Mouse (Mus musculus): ENCODE results near the gene Stx12. TPM values are rescaled to one million over a fixed set of nuclear protein-coding genes. Genes with fewer than 3 reads are reported as not detected.
"Not testable (repeated sequence)": the region's sequence is repeated elsewhere in the genome, so short reads cannot be mapped to it uniquely, and the experiment has no call there.

The Stx12 gene
- polyA plus RNA-seq (2016; fragmentation: Nextera tagmentation; extraction: Ambion mirVana) = 64.4 and 74.5 TPM in 2 replicates

GRCm38 (mm10) chr4:132884064-132884843 is at the start of gene Stx12:
Gene Stx12, minus strand, starts transcription at chr4:132884509.
- peaks cover 26% of the 10 kb centered on the region for H3K4me1 ChIP-seq (replicated peaks)
- H3K27me3 ChIP-seq (ENCODE audit: insufficient read depth, poor library complexity, severe bottlenecking) = no peaks in the 10 kb centered on the region
- peaks cover 16% of the 10 kb centered on the region for H3K36me3 ChIP-seq
- peak; percentile 91 for DNase-seq (ENCODE audit: low spot score)
- peak within 1 kb of the TSS; percentile 94 for H3K27ac ChIP-seq
- WGBS = under 1% methylated on average over 72 of the region's 72 CpGs
- peak within 1 kb of the TSS; percentile 87 for H3K4me3 ChIP-seq
- H3K9me3 ChIP-seq = no peaks in the 10 kb centered on the region

- DNase-seq (ENCODE audit: low spot score) = no peak
- 79% methylated on average over 4 of the region's 4 CpGs for WGBS
- H3K4me3 ChIP-seq = no peak overlapping the region
- no peaks in the 10 kb centered on the region for H3K27me3 ChIP-seq (ENCODE audit: insufficient read depth, poor library complexity, severe bottlenecking)
- peaks cover 18% of the 10 kb centered on the region for H3K4me1 ChIP-seq (replicated peaks)
- H3K9me3 ChIP-seq = 0 out of 2 replicates have a peak, but pooled peaks cover 3% of the 10 kb centered on the region
- no peak overlapping the region for H3K27ac ChIP-seq
- no peaks in the 10 kb centered on the region for H3K36me3 ChIP-seq
Measured at GRCm38 (mm10) chr4:132932752-132933404, 48.6 kb upstream of the Stx12 start.

GRCm38 (mm10) chr4:132930784-132931183 is 46.5 kb upstream of the Stx12 start:
- no peaks in the 10 kb centered on the region for H3K27me3 ChIP-seq (ENCODE audit: insufficient read depth, poor library complexity, severe bottlenecking)
- H3K9me3 ChIP-seq = no peaks in the 10 kb centered on the region
- WGBS = 7% methylated on average over 8 of the region's 8 CpGs
- no peak for DNase-seq (ENCODE audit: low spot score)
- H3K4me3 ChIP-seq = no peak overlapping the region
- H3K27ac ChIP-seq = no peak overlapping the region
- H3K4me1 ChIP-seq (replicated peaks) = peaks cover 13% of the 10 kb centered on the region
- H3K36me3 ChIP-seq = no peaks in the 10 kb centered on the region

GRCm38 (mm10) chr4:132926520-132926919 is 42.2 kb upstream of the Stx12 start:
- H3K36me3 ChIP-seq; H3K27me3 ChIP-seq (ENCODE audit: insufficient read depth, poor library complexity, severe bottlenecking); H3K27ac ChIP-seq; H3K9me3 ChIP-seq; DNase-seq (ENCODE audit: low spot score); H3K4me3 ChIP-seq: not testable (repeated sequence)
- WGBS = 74% methylated on average over 2 of the region's 2 CpGs
- peaks cover 23% of the 10 kb centered on the region for H3K4me1 ChIP-seq (replicated peaks)

GRCm38 (mm10) chr4:132922558-132923008 is 38.3 kb upstream of the Stx12 start, which contains the start of gene Fam76a:
Gene Fam76a, minus strand, starts transcription at chr4:132922558.
- WGBS = under 1% methylated on average over 53 of the region's 53 CpGs
- peak within 1 kb of the TSS; percentile 93 for H3K27ac ChIP-seq
- H3K4me3 ChIP-seq = peak within 1 kb of the TSS; percentile 94
- DNase-seq (ENCODE audit: low spot score) = peak; percentile 100
- H3K9me3 ChIP-seq = no peaks in the 10 kb centered on the region
- H3K27me3 ChIP-seq (ENCODE audit: insufficient read depth, poor library complexity, severe bottlenecking) = no peaks in the 10 kb centered on the region
- H3K4me1 ChIP-seq (replicated peaks) = peaks cover 28% of the 10 kb centered on the region
- H3K36me3 ChIP-seq = peaks cover 26% of the 10 kb centered on the region

- WGBS = under 1% methylated on average over 50 of the region's 50 CpGs
- Histone ChIP-seq H3K4me3 (peak overlapping the region; percentile 94), H3K4me1 (replicated peaks) (peaks cover 28% of the 10 kb centered on the region), H3K27me3 (ENCODE audit: insufficient read depth, poor library complexity, severe bottlenecking) (no peaks in the 10 kb centered on the region), H3K27ac (peak overlapping the region; percentile 93), H3K9me3 (no peaks in the 10 kb centered on the region), H3K36me3 (peaks cover 31% of the 10 kb centered on the region)
- DNase-seq (ENCODE audit: low spot score) = no peak
Measured at GRCm38 (mm10) chr4:132922061-132922530, 37.8 kb upstream of the Stx12 start.

GRCm38 (mm10) chr4:132921488-132921887 is 37.2 kb upstream of the Stx12 start:
- H3K27me3 ChIP-seq (ENCODE audit: insufficient read depth, poor library complexity, severe bottlenecking) = no peaks in the 10 kb centered on the region
- H3K27ac ChIP-seq = peak overlapping the region; percentile 93; the same call in 1 of the 2 replicates
- H3K9me3 ChIP-seq = no peaks in the 10 kb centered on the region
- H3K4me3 ChIP-seq = peak overlapping the region; percentile 94
- WGBS = 43% methylated on average over 12 of the region's 12 CpGs
- peaks cover 28% of the 10 kb centered on the region for H3K4me1 ChIP-seq (replicated peaks)
- no peak for DNase-seq (ENCODE audit: low spot score)
- H3K36me3 ChIP-seq = peaks cover 37% of the 10 kb centered on the region

- DNase-seq (ENCODE audit: low spot score) = no peak
- WGBS = 92% methylated on average over 4 of the region's 4 CpGs
- no peak overlapping the region for H3K27ac ChIP-seq
- peaks cover 28% of the 10 kb centered on the region for H3K4me1 ChIP-seq (replicated peaks)
- H3K4me3 ChIP-seq = no peak overlapping the region
- H3K27me3 ChIP-seq (ENCODE audit: insufficient read depth, poor library complexity, severe bottlenecking) = no peaks in the 10 kb centered on the region
- H3K9me3 ChIP-seq = no peaks in the 10 kb centered on the region
- H3K36me3 ChIP-seq = peaks cover 50% of the 10 kb centered on the region
Measured at GRCm38 (mm10) chr4:132920171-132920570, 35.9 kb upstream of the Stx12 start.

- 84% methylated on average over 6 of the region's 6 CpGs for WGBS
- not testable (repeated sequence) for H3K27ac ChIP-seq; H3K27me3 ChIP-seq (ENCODE audit: insufficient read depth, poor library complexity, severe bottlenecking); DNase-seq (ENCODE audit: low spot score); H3K4me3 ChIP-seq; H3K9me3 ChIP-seq
- peaks cover 67% of the 10 kb centered on the region for H3K36me3 ChIP-seq
- peaks cover 21% of the 10 kb centered on the region for H3K4me1 ChIP-seq (replicated peaks)
Measured at GRCm38 (mm10) chr4:132918493-132918892, 34.2 kb upstream of the Stx12 start.

GRCm38 (mm10) chr4:132912156-132912555 is 27.8 kb upstream of the Stx12 start:
- Histone ChIP-seq H3K27me3 (ENCODE audit: insufficient read depth, poor library complexity, severe bottlenecking) (no peaks in the 10 kb centered on the region), H3K4me3 (no peak overlapping the region), H3K27ac (no peak overlapping the region), H3K9me3 (no peaks in the 10 kb centered on the region), H3K36me3 (peaks cover 95% of the 10 kb centered on the region), H3K4me1 (replicated peaks) (no peaks in the 10 kb centered on the region)
- 92% methylated on average over 6 of the region's 6 CpGs for WGBS
- no peak for DNase-seq (ENCODE audit: low spot score)

GRCm38 (mm10) chr4:132905843-132906360 is 21.6 kb upstream of the Stx12 start:
- H3K9me3 ChIP-seq = no peaks in the 10 kb centered on the region
- H3K27me3 ChIP-seq (ENCODE audit: insufficient read depth, poor library complexity, severe bottlenecking) = no peaks in the 10 kb centered on the region
- no peak for DNase-seq (ENCODE audit: low spot score)
- H3K27ac ChIP-seq = no peak overlapping the region
- H3K36me3 ChIP-seq = peaks cover 87% of the 10 kb centered on the region
- 93% methylated on average over 5 of the region's 5 CpGs for WGBS
- no peaks in the 10 kb centered on the region; the same call in 1 of the 2 replicates for H3K4me1 ChIP-seq (replicated peaks)
- no peak overlapping the region for H3K4me3 ChIP-seq

GRCm38 (mm10) chr4:132904765-132905309 is 20.5 kb upstream of the Stx12 start:
- WGBS = 78% methylated on average over 9 of the region's 9 CpGs
- no peak overlapping the region for H3K4me3 ChIP-seq
- H3K27me3 ChIP-seq (ENCODE audit: insufficient read depth, poor library complexity, severe bottlenecking) = no peaks in the 10 kb centered on the region
- no peak overlapping the region for H3K27ac ChIP-seq
- H3K36me3 ChIP-seq = peaks cover 86% of the 10 kb centered on the region
- no peaks in the 10 kb centered on the region for H3K9me3 ChIP-seq
- DNase-seq (ENCODE audit: low spot score) = no peak
- no peaks in the 10 kb centered on the region; the same call in 1 of the 2 replicates for H3K4me1 ChIP-seq (replicated peaks)

Measured in hindbrain, embryonic 10.5 days (tissue).